Mouse (Mus musculus) embryo, embryonic 10 days (tissue): ENCODE data around the gene Rp2.

Source experiments
- DNase-seq: peaks from one replicate; pipeline ENCODE4 v3.0.0-alpha.2; 2015; ENCODE audit warnings: low spot score

Gene Rp2

GRCm38 (mm10) chrX:20425140-20425838 lies 61.0 kb downstream of the Rp2 start, which contains the start of gene Jade3:
Jade3 (plus strand) TSS chrX:20425688.
- peak; percentile 85 for DNase-seq

GRCm38 (mm10) chrX:20425839-20426449 lies 61.7 kb downstream of the Rp2 start:
- peak; percentile 41 for DNase-seq
